Mouse (Mus musculus) cerebellum, adult 2 months (tissue): ENCODE results near the gene Aanat.

Source experiments
- CTCF ChIP-seq: fragments of 200-500 bp; IDR thresholded peaks from 2 replicates; pipeline ENCODE4 v1.5.1; 2011; ENCODE audit warnings: low read depth, mild to moderate bottlenecking, control low read depth, low read length, moderate library complexity, borderline replicate concordance; ENCODE audit not compliant: insufficient read depth
- POLR2A ChIP-seq: fragments of 200-500 bp; IDR thresholded peaks from 2 replicates; pipeline ENCODE4 v1.6.1; 2011; ENCODE audit warnings: low read length, control low read depth, borderline replicate concordance; ENCODE audit not compliant: insufficient read depth

- TF ChIP-seq POLR2A (no peak), CTCF (no peak)
Measured at GRCm38 (mm10) chr11:116574486-116574885, 11.7 kb upstream of the Aanat start.
